Mouse (Mus musculus): ENCODE measurements around the gene Fxyd3.
A peak's percentile ranks its signal among the peaks of the same experiment; 100 is the strongest.

Fxyd3 gene

GRCm38 (mm10) chr7:31076492-31076891 is at the start of gene Fxyd3:
Fxyd3 (minus strand) TSS chr7:31076704.
- no peak for DNase-seq (ENCODE audit: low spot score)

GRCm38 (mm10) chr7:31125116-31125515 is 48.6 kb upstream of the Fxyd3 start:
- no peak for DNase-seq (ENCODE audit: low spot score)

DNA sequence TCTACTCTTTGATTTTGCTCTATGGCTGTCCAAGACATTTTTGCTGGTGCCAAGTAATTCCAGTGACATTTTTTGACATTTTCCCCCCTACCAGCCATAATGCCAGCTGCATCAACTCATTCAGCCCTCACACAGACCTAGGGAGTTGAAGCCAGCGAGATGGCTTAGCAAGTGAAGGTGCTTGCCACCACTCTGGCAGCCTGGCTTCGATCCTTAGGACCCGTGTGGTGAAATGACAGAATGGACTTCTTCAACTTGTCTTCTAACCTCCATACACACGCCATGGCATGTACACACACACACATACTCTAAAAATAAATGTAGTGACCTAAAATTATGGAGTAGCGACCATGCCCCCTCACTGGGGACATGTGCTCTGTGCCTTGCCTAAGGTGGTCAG is 47.9 kb upstream of the Fxyd3 start:
- DNase-seq (ENCODE audit: low spot score): no peak

- DNase-seq (ENCODE audit: low spot score): no peak
Measured at GRCm38 (mm10) chr7:31123697-31124096, 47.2 kb upstream of the Fxyd3 start.

DNA sequence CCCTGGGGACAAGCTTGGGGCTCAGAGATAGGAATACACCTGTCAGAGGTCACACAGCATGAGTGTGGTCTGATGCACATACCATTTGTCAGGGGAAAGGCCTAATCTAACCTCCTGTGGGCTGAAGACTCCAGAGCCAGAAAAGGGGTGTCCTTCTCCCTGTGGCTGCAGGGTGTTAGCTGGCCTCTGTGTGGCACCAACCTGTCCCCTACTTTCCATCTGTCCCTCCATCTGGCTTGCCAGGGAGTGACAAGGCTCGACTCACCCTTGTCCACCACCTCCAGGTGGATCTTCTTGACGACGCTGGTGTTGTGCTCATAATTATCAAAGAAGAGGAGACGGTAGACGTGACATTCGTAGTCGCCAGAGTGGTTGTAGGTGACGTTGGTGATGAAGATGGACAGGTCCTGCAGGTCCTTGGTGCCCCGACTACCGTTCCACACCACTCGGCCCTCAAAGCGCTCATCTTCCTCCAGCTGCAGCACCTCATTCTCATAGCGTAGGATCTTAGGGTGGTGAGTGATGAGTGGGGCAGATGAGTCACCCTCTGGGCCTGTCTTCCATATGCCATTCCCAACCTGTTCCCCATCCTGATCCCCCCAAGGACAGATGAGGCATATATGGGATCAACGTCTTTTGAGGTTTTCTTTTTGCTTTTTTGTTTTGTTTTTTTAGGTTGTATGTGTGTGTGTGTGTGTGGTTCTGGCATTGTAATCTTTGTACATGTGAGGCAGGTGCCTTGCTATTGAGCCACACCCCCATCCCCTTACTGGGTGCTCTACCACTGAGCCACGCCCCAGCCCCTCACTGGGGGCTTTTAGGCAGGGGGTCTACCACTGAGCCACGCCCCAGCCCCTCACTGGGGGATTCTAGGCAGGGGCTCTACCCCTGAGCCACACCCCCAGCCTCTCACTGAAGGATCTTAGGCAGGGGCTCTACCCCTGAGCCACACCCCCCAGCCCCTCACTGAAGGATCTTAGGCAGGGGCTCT is 46.4 kb upstream of the Fxyd3 start:
- DNase-seq (ENCODE audit: low spot score): no peak

- no peak for DNase-seq (ENCODE audit: low spot score)
Measured at GRCm38 (mm10) chr7:31119556-31119955, 43.1 kb upstream of the Fxyd3 start.

DNA sequence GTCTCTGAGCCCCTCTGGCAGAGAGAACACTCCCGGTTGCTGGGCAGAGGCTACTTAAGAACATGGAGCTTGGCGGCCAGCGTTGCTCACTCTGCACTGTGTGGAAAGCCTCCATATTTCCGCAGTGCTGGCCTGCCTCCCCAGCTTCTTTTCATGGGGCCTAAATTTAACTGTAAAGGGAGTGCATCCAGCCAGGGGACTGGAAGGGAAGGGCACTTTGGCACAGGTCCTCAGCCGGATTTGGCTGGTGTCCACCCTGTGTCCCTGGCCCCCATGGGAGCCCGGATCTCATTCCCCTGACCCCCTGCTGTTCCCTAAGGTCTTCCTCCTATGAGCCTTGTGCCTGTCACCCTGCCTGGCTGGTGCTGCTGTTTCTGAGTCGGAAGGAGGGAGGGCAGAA is 42.0 kb upstream of the Fxyd3 start:
- no peak for DNase-seq (ENCODE audit: low spot score)

DNA sequence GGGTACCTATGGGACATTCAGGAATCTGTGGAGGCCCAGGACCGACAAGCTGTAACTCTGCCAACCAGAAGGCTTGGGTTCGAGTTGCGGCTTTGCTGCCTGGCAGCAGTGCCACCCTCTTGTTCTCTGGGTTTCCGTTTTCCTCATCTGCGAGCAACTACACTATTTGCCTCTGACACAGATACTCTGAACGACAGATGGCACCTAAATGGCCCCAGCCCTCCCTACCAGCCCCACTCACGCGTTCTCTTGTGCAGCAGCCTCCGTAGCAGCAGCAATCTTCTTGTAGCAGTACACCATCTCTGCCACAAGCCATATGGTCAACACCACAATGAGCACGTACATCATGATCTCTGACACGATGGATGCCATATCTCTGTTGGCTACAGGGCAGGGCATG is 41.0 kb upstream of the Fxyd3 start:
- no peak for DNase-seq (ENCODE audit: low spot score)

GRCm38 (mm10) chr7:31116721-31117145 is 40.2 kb upstream of the Fxyd3 start:
- no peak for DNase-seq (ENCODE audit: low spot score)

DNA sequence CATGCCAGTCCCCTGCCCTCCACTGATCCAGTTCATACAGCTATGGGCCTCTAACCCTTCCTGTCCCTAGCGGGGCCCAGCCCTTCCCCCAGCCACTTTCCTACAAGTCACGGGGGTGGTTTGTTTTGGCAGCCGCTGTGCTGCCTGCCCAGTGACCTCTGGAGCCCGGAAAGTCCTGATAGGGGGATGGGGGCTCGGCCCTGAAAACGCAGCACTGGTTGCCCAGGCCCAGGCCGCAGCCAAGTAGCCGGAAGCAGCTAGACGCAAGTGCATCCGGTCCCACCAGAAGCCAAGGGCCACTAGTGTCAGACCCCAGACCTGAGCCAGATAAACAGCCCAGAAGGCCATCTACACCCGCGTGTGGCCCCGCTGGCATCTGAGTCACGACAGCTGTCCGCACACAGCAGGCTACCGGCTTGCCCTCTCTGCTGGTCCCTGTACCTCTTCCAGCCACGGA is 39.1 kb upstream of the Fxyd3 start:
- DNase-seq (ENCODE audit: low spot score): peak; percentile 66

DNA sequence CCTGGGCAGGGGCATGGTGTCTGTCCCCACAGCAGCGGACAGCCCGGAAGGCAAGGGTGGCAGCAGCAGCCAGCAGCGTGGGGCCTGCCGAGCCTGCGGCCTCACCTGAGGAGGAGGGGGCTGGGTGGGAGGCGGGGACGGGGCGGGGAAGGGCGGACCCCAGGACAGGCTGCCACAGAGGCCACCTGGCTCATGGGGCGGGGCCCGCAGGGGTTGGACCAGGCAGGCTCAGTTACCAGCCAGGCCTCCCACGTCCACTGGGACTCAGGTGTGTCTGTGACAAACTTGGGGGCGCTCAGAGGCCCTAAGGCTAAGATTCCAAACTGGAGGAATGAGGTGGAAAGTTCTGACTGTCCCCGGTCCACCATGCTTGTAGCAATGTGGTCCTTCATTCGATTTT is 38.7 kb upstream of the Fxyd3 start, which contains the start of gene Hpn:
Gene Hpn, minus strand, starts transcription at position 109 of the 400 bp plus-strand sequence.
- DNase-seq (ENCODE audit: low spot score): peak; percentile 68

DNA sequence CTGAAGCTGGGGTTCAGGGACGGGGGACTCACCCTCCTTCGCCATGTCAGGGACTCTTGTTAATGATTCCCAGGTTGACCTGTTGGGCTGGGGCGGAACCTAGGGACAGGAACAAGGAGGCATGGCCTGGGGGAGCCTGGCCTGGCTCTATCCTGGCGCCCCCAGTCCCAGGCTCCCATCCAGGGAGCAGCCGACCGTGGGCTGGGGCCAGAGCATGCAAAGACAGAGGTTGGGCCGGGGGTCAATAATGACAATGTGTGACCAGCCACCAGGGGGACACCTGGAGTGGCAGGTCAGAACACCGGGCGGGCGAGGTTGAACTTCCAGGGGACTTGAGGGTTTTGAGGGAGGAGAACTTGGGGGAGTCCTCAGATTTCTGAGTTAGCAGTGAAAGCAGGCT is 38.1 kb upstream of the Fxyd3 start:
- no peak for DNase-seq (ENCODE audit: low spot score)

GRCm38 (mm10) chr7:31113800-31114199 is 37.3 kb upstream of the Fxyd3 start:
- no peak for DNase-seq (ENCODE audit: low spot score)

DNA sequence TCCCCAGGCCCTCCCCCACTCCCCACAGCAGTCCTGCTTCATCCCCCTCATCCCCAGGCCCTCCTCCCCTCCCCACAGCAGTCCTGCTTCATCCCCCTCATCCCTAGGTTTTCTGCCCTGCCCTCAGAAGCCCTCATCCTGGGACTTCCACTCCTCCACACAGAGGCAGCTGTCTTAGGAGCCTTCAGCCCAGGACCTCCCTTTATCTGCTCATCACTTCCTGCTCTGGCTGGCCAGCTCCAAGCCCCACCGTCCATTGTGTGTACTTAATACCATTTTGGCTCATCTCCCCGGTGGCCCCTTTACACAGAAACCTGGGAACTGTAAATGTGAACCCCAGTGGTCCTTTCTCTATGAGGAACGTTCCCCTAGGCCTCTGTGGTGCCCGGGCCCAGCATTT is 35.5 kb upstream of the Fxyd3 start:
- no peak for DNase-seq (ENCODE audit: low spot score)

DNA sequence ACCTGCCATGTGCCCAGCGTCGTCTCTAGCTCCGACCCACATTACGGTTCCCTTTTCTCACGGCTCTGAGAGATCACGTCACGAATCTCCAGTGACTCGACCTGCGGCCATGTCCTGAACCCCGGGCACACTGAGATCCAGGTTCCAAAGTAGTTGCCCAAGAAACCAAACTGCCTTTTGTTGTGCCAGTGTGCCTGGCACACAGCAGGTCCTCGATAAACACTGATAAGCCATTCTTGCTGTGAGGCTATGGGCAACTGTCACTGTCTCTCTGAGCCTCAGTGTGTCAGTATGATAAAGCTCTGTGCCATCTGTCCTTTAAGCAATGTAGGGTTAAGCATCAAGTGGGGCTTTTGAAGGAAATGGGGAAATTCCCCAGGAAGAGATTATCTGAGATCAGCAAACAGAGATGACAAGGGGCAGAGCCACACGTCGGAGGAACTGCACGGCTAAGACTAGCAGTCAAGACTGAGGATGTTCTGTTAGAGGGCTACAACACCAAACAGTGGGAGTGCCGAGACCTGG is 34.4 kb upstream of the Fxyd3 start:
- DNase-seq (ENCODE audit: low spot score): no peak

GRCm38 (mm10) chr7:31109796-31110195 is 33.3 kb upstream of the Fxyd3 start:
- DNase-seq (ENCODE audit: low spot score): no peak

- DNase-seq (ENCODE audit: low spot score): peak; percentile 39
Measured at GRCm38 (mm10) chr7:31109091-31109490, 32.6 kb upstream of the Fxyd3 start.

- DNase-seq (ENCODE audit: low spot score): no peak
Measured at GRCm38 (mm10) chr7:31107781-31108180, 31.3 kb upstream of the Fxyd3 start.

DNA sequence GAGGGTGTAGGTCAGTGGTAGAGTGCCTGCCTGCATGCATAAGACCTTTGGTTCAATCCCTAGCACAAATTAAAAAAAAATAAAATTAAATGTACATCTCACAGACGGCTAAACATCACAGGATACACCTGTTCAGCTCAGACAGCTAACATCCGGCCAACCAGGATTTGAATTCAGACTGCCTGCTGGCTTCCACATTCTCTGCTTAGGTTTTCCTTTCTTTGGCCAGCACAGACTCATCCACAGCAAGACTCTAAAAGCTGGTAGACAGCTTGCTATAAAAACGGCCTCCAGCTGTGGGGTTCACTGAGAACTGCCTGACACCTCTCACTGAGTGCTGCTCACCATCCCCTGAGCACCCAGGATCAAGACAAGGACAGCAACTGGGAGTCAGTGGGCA is 29.7 kb upstream of the Fxyd3 start:
- no peak for DNase-seq (ENCODE audit: low spot score)

DNA sequence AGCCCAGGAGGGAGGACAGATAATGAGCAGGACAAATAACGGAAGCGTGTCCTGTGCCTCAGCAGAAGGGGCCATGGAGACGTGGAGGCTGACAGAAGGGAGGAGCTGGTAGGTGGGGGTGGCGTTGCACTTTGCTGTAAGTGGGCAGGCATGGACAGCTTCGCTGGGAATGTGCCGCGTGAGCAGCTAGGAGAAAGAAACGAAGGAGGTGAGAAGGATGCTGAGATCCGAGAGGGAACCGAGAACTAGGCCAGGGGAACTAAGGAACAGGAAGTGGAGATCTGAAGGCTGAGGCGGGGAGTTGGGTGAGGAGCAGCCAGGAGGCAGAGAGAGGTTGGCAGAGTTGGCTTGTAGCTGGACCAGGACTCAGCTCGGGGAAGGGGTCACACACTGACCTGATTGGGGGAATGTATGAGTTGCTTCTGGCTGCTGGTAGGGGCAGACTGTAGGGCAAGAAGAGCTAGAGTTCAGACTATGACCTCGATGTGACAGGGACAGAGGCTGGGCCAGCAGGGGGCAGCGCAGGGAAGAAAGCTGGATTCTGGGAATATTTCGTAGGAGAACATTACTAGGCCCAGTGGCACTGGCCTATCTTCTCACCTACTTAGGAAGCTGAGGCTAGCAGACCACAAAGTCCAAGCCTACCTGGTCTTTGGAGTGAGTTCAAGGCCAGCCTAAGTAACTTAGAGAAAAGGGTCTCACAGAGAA is 28.7 kb upstream of the Fxyd3 start:
- no peak for DNase-seq (ENCODE audit: low spot score)

GRCm38 (mm10) chr7:31100786-31101185 is 24.3 kb upstream of the Fxyd3 start:
- no peak for DNase-seq (ENCODE audit: low spot score)

DNA sequence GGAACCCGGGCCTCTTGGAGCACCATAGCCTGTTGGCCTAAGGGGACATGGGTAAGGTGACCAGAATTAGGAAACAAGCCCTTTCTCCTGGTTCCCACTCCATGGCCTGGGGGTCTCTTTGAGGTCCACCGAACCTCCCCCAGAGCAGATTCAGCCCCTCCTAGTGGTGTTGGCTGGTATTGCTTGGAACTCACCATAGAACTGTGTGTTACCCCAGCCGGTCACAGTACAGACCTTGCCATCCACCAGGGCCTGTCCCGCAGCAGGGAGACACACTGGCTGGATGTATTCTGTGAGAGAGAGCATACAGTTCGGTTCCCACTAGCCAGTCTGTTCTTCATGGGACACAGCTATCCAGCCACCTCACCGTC is 23.1 kb upstream of the Fxyd3 start:
- no peak for DNase-seq (ENCODE audit: low spot score)

All from lung, postnatal 25 days (tissue).